Mouse (Mus musculus): ENCODE results near the gene Olfr1507.
A peak's percentile ranks its signal among the peaks of the same experiment; 100 is the strongest.

Olfr1507 gene

DNA sequence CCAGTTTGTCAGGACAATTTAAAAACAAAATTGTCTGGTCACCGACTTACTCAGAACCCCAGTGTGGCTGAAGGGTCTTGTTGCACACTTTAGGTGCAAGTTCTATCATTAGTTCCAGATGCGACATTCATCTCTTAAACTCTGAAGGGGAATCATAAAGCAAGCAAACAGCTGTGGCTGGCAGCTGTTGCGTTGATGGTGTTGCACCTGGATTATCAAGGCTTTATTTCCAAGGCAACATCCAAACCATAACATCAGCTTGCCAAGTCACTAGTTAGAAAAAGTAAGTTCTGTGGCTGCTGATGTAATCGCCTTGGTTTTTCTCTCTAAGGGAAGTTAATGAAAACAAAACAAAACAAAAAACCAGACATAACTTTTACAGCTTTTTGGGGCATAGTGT, at the start of gene Olfr1507:
Gene Olfr1507 (minus strand): TSS at position 234 of the 400 bp plus-strand sequence.
- DNase-seq (ENCODE audit: low read depth, low spot score), result no peak

DNA sequence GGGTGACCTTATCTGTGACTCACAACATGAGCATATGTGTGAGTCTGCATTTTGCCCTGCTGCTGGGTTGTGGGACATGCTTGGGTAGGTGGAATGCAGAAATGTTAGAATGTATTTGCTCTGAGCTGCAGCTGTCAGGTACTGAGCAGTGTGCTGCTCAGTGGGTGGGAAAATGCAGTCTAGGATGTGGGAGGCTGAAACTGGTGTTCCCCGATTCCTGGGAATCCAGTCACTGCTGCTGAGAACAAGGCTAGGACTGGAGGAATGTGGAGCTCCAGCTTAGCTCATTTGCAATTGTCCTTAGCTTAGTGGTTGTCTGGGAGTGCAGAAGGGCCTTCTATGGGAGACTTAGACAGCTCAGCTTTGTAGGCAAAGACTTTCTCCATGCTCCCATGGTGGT, 37.8 kb upstream of the Olfr1507 start:
- DNase-seq (ENCODE audit: low read depth, low spot score), result no peak

DNA sequence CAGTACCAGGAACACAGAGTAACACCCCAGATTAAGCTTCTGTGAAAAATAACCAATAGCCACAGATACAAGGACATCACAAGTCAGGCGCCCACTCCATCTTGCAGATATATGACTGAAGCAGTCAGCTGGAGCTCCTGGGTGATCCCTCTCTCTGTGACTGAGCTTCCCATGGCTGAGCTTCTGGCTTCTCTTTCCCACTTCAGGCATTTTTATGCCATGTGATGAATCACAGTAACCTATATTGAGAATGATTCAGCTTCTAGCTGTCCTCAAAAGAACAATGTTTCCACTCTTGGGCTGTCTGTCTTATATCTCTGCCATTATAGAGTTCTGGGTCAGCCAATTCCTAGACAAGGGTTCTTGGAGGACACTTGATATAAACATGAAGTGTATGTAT, 29.4 kb upstream of the Olfr1507 start:
- no peak for DNase-seq (ENCODE audit: low read depth, low spot score)

GRCm38 (mm10) chr14:52467395-52467794, 28.2 kb downstream of the Olfr1507 start, which contains the start of gene Olfr1508:
Olfr1508 (minus strand) TSS chr14:52467495.
- DNase-seq (ENCODE audit: low read depth, low spot score), result no peak

- no peak for DNase-seq (ENCODE audit: low read depth, low spot score)
Measured at GRCm38 (mm10) chr14:52465738-52466137, 29.8 kb downstream of the Olfr1507 start.

GRCm38 (mm10) chr14:52461928-52462327, 33.6 kb downstream of the Olfr1507 start:
- no peak for DNase-seq (ENCODE audit: low read depth, low spot score)

DNA sequence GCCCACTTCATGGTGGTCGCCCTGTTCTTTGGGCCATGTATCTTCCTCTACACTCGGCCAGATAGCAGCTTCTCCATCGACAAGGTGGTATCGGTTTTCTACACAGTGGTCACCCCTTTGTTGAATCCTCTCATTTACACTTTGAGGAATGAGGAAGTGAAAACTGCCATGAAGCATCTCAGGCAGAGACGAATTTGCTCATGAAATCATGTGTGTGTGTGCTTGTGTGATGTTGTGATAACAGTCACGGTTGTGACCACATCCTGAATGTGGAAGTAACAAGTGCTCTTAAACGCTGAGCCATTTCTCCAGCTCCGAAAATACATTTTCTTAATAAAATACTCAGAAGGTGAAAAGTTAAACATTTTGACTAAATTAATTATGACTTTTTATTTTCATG, 44.4 kb downstream of the Olfr1507 start:
- DNase-seq (ENCODE audit: low read depth, low spot score), result peak; percentile 28

GRCm38 (mm10) chr14:52442690-52443089, 52.9 kb downstream of the Olfr1507 start, which contains the start of gene Olfr1509:
Olfr1509 (plus strand) TSS chr14:52442990.
- no peak for DNase-seq (ENCODE audit: low read depth, low spot score)

Measured in CD4-positive, CD25-positive, alpha-beta regulatory T cell, adult 2 months (primary cell).